Mouse (Mus musculus): ENCODE measurements around the gene Cnih4. TPM values are rescaled to one million over a fixed set of nuclear protein-coding genes. Genes with fewer than 3 reads are reported as not detected.

Gene Cnih4
- 77.6 and 78.5 TPM in 2 replicates for polyA plus RNA-seq (2015; fragmentation: Nextera tagmentation; extraction: Ambion mirVana)

DNA sequence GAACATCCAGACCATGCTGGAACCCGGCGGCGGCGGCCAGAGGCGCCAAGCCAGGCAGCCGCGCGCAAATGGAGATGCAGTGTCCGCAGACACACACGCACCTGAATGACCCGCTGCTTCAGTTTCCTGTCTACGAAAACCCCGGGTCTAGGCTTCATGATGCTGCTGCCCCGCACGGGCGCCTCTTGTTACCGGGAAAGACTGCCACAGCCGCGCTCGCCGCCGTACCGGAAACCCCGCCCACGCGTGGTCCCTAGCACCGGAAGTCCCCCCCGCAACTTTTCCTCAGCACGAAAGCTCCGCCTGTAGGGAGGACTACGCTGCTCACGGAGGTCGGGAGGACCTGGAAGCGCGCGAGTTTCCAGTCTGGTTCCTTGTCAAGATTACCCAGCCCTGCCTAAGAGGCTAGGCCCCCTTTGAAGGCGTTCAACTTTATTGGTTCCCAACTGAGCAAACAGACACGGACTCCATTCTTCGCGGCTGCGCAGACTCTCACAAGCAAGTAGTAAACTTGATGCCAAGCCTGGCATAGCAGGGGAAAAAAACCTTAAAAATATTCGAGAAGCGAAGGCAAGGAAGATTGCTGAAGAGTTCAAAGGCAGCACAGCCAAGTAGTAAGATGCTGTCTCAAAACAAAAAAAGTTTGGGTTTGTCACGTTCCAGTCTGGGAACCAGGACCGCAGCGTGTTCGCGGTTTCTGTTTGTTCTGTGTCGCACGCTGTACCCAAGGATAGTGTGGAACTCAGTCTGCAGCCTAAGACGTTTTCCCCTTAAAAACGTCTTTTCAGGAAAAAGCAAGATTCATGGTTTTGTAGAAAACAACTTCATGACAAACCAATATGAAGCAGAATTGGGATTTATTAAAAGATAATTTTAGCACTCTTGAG, at the start of gene Cnih4, which contains the start of gene Nvl:
TSS of gene Cnih4 (plus strand) at position 744 of the 887 bp plus-strand sequence.
TSS of gene Nvl (minus strand) at position 255 of the 887 bp plus-strand sequence.
- H3K27me3 ChIP-seq = no peaks in the 10 kb centered on the region
- peak; percentile 100 for ATAC-seq
- H3K9ac ChIP-seq (replicated peaks) = peak within 1 kb of the TSS; percentile 72
- peak within 1 kb of the TSS; percentile 79 for H3K4me2 ChIP-seq (replicated peaks)
- H3K27ac ChIP-seq = peak within 1 kb of the TSS; percentile 71
- H3K36me3 ChIP-seq = peaks cover 18% of the 10 kb centered on the region
- peaks cover 30% of the 10 kb centered on the region for H3K4me1 ChIP-seq (replicated peaks)
- H3K9me3 ChIP-seq = no peaks in the 10 kb centered on the region
- WGBS = under 1% methylated on average over 52 of the region's 52 CpGs
- peak within 1 kb of the TSS; percentile 79 for H3K4me3 ChIP-seq (replicated peaks)

DNA sequence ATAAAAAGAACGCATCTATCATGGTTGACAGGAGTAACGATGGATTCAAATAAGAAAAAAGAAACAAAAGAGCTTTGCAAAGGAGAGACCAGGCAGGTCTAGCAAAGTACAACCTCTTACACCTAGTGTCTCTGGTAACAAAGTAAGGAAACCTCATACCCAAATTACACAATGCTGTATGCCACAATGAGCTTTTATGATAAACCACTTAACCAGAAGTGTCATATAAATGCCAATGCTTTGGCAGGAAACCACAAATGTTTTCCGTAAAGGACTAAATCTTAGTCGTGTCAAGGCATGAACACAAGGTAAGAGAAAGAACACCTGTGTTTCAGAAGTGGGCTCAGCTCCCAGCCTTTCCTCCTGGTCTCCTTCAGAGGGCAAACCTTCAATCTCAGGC, 27.4 kb upstream of the Cnih4 start:
- H3K4me3 ChIP-seq (replicated peaks) = no peak overlapping the region
- H3K27me3 ChIP-seq = no peaks in the 10 kb centered on the region
- no peak for ATAC-seq
- 95% methylated on average over 4 of the region's 4 CpGs for WGBS
- no peak overlapping the region for H3K4me2 ChIP-seq (replicated peaks)
- H3K4me1 ChIP-seq (replicated peaks) = no peaks in the 10 kb centered on the region
- H3K36me3 ChIP-seq = peaks cover 71% of the 10 kb centered on the region
- no peak overlapping the region for H3K9ac ChIP-seq (replicated peaks)
- no peak overlapping the region for H3K27ac ChIP-seq
- no peaks in the 10 kb centered on the region for H3K9me3 ChIP-seq

DNA sequence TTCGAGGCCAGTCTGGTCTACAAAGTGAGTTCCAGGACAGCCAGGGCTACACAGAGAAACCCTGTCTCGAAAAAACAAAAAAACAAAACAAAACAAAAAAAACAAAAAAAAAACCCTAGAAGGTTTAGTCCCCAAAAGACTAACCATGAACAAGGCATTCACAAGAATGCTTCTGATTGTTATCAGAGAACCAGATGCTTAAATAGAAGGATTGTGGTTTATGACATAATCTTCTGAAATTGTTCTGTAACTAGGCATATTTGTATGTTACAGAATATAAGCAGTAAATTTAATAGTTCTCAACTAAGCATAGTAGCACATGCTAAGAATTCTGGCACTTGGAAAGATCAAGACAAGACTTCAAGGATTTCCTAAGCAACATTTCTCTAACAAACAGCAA, 20.3 kb upstream of the Cnih4 start:
- H3K27ac ChIP-seq = no peak overlapping the region
- 94% methylated on average over 2 of the region's 2 CpGs for WGBS
- no peaks in the 10 kb centered on the region for H3K4me1 ChIP-seq (replicated peaks)
- no peaks in the 10 kb centered on the region for H3K9me3 ChIP-seq
- H3K36me3 ChIP-seq = peaks cover 80% of the 10 kb centered on the region
- no peak overlapping the region for H3K9ac ChIP-seq (replicated peaks)
- ATAC-seq = no peak
- no peak overlapping the region for H3K4me2 ChIP-seq (replicated peaks)
- no peaks in the 10 kb centered on the region for H3K27me3 ChIP-seq
- no peak overlapping the region for H3K4me3 ChIP-seq (replicated peaks)

DNA sequence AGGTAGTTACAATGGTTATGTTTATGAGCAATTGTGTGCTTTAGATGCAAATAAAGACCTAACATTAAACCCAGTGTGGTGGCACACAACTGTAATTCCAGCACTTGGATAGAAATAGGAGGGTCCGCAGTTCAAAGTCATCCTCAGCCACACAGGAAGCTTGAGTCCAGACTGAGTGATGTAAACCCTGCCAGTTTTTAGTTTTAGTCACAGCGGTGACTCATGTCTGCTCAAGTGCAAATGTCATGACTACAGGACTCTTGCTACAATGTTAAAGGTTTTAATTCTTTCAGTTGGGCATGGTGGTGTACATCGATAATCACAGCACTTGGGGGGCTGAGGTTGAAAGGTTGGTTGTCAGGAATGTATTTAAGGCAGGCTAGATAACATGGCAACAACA, 18.6 kb upstream of the Cnih4 start:
- H3K9ac ChIP-seq (replicated peaks) = no peak overlapping the region
- no peak overlapping the region for H3K27ac ChIP-seq
- ATAC-seq = no peak
- WGBS = 95% methylated on average over 3 of the region's 3 CpGs
- H3K36me3 ChIP-seq = peaks cover 82% of the 10 kb centered on the region
- H3K27me3 ChIP-seq = no peaks in the 10 kb centered on the region
- no peaks in the 10 kb centered on the region for H3K4me1 ChIP-seq (replicated peaks)
- H3K4me3 ChIP-seq (replicated peaks) = no peak overlapping the region
- no peak overlapping the region for H3K4me2 ChIP-seq (replicated peaks)
- H3K9me3 ChIP-seq = no peaks in the 10 kb centered on the region

DNA sequence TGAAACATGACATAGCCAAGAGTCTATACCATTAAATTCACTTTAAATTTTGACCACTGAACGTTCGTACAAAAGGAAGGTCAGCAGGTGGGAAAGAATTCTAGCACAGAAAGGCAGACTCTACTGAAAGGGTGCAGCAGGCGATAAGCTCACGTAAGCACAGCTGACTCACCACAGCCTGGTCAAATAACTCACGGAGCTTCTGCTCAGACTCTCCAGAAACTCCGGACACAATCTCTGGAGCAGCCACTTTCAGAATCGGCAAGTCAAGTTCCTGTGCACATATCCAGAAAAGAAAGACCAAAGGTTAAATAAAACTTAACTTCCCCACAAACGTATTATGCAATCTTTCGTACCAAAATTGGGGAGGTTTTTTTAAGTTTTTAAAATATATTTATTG, 17.7 kb upstream of the Cnih4 start:
- peaks cover 79% of the 10 kb centered on the region for H3K36me3 ChIP-seq
- no peaks in the 10 kb centered on the region for H3K27me3 ChIP-seq
- no peaks in the 10 kb centered on the region for H3K4me1 ChIP-seq (replicated peaks)
- H3K4me3 ChIP-seq (replicated peaks) = no peak overlapping the region
- H3K4me2 ChIP-seq (replicated peaks) = no peak overlapping the region
- WGBS = 94% methylated on average over 9 of the region's 9 CpGs
- no peak overlapping the region for H3K9ac ChIP-seq (replicated peaks)
- no peak for ATAC-seq
- no peak overlapping the region for H3K27ac ChIP-seq
- no peaks in the 10 kb centered on the region for H3K9me3 ChIP-seq

DNA sequence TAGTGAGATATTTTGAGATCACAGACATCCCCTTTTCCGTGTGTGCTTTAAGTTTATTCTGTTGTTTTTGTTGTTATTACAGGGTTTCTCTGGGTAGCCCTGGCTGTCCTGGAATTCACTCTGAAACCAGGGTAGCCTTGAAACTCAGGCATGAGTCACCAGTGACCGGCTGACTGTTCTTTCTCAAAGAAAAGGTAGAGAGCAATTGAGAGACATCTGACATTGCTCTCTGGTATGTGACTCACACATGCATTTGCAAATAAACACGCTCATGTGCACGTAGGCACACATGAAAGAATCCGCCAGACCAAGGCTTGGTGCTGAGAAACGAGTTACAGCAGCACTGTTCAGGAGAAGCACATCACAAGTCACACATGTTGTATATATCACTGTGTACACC, 12.6 kb upstream of the Cnih4 start:
- Histone ChIP-seq H3K27me3 (no peaks in the 10 kb centered on the region), H3K27ac (no peak overlapping the region), H3K4me3 (replicated peaks) (no peak overlapping the region), H3K9ac (replicated peaks) (no peak overlapping the region), H3K36me3 (peaks cover 77% of the 10 kb centered on the region), H3K9me3 (no peaks in the 10 kb centered on the region), H3K4me2 (replicated peaks) (no peak overlapping the region), H3K4me1 (replicated peaks) (no peaks in the 10 kb centered on the region)
- no peak for ATAC-seq
- WGBS = 97% methylated on average over 6 of the region's 6 CpGs

DNA sequence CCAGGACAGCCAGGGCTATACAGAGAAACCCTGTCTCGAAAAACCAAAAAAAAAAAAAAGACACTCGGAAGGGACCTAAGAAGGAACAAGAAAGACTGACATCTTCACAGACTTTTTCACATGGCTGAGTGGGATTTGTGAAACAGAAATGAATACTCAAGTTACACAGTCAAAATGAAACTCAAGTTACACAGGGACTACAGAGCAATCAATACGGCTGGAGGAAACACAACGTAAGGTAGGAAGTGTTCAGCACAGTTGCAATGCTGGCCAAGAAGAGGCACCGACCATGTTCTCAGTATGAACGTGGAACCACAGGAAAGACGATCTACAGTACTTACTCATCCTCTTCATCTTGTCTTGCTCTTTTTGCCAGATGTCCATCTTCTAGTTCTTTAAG, 5.8 kb upstream of the Cnih4 start:
- WGBS = 95% methylated on average over 7 of the region's 7 CpGs

DNA sequence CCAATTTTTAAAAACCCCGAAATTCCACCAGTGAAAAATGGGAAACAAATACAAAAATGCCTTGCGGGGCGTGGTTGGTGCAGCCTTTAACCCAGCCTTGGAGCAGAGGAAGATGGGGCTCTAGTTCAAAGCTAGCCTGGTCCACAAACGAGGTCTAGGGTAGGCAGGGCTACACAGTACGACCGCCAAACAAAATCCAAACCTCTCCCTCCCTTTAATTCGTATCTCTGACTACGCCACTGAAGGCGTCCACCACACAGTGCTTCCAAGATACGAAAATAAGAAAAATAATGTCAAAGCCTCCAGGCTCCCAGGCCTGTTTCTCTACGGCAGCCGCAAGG, 914 bp upstream of the Cnih4 start:
- Histone ChIP-seq H3K27me3 (no peaks in the 10 kb centered on the region), H3K9ac (replicated peaks) (peak overlapping the region; percentile 72), H3K9me3 (no peaks in the 10 kb centered on the region), H3K36me3 (peaks cover 22% of the 10 kb centered on the region), H3K4me3 (replicated peaks) (peak overlapping the region; percentile 79), H3K4me1 (replicated peaks) (peaks cover 30% of the 10 kb centered on the region), H3K4me2 (replicated peaks) (peak overlapping the region; percentile 79), H3K27ac (peak overlapping the region; percentile 71)
- peak; percentile 62; the same call in 1 of the 2 replicates for ATAC-seq
- under 1% methylated on average over 12 of the region's 12 CpGs for WGBS

More for the DNA sequence above, 5.8 kb upstream of the Cnih4 start:
- Histone ChIP-seq H3K9ac (replicated peaks) (no peak overlapping the region), H3K36me3 (peaks cover 56% of the 10 kb centered on the region), H3K4me2 (replicated peaks) (no peak overlapping the region), H3K27me3 (no peaks in the 10 kb centered on the region), H3K4me3 (replicated peaks) (no peak overlapping the region), H3K27ac (no peak overlapping the region), H3K4me1 (replicated peaks) (peaks cover 12% of the 10 kb centered on the region), H3K9me3 (no peaks in the 10 kb centered on the region)
- no peak for ATAC-seq

DNA sequence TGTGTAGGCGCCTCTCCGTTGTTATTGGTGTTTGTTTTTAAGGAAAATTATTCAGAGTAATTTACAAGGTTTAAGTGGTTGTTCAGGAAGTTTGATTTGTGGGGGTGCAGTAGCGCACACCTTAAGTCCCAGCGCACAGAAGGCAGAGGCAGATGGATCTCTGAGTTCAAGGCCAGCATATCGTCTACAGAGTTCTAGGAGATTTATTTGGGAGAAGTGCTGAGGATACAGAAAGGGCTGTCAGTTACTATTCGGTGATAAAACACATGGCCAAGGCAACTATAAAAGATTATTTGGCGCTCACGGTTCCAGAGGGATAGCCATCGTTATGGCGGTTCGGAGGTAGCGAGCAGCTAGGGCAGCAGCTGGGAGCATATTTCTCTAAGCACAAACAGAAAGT, 473 bp downstream of the Cnih4 start:
- Histone ChIP-seq H3K36me3 (peaks cover 11% of the 10 kb centered on the region), H3K4me3 (replicated peaks) (peak overlapping the region; percentile 79), H3K27me3 (no peaks in the 10 kb centered on the region), H3K9me3 (no peaks in the 10 kb centered on the region), H3K4me1 (replicated peaks) (peaks cover 30% of the 10 kb centered on the region), H3K4me2 (replicated peaks) (peak overlapping the region; percentile 55), H3K27ac (0 out of 2 replicates have a peak overlapping the region, but pooled peaks have one; percentile 71), H3K9ac (replicated peaks) (peak overlapping the region; percentile 72)
- no peak for ATAC-seq
- WGBS = 12% methylated on average over 12 of the region's 12 CpGs

DNA sequence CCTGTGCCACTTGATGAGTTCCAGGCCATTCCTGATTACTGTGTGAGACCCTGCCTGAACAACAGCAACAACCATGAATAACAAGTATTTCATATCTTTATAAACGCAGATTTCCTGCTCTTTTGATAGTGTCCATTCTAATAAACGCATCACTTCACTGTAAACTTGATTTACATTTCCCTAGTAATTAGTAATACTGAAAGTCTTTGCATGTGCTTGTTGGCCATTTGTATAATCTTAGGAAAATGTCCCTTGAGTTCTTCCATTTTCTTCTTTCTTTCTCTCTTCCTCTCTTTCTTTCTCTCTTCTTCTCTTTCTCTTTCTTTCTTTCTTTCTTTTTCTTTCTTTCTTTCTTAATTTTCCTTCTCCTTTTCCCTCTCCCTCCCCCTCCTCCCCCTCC, 1.7 kb downstream of the Cnih4 start:
- Histone ChIP-seq H3K4me1 (replicated peaks) (peaks cover 34% of the 10 kb centered on the region), H3K27ac (no peak overlapping the region), H3K4me2 (replicated peaks) (no peak overlapping the region), H3K36me3 (no peaks in the 10 kb centered on the region), H3K4me3 (replicated peaks) (no peak overlapping the region), H3K27me3 (no peaks in the 10 kb centered on the region), H3K9ac (replicated peaks) (no peak overlapping the region), H3K9me3 (no peaks in the 10 kb centered on the region)
- ATAC-seq = no peak
- 90% methylated on average over 2 of the region's 2 CpGs for WGBS

DNA sequence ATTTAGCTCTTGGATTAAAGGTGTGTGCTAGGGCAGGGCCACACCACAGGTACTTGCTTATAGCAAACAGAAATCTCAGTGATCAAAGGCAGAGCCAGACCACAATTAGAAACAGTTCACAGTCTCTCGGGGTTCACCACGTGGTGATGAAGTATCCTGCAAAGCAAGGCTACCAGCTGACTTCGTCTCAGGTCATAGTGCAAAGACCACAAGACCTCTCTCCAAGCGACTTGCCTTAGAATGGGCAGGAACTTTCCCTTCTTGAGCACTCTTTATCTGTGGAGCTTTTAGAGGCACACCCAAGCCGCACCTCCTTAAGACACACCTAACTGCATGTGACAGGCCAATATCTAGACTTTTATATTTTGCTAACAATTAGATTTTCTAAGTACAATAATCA, 4.0 kb downstream of the Cnih4 start:
- no peaks in the 10 kb centered on the region for H3K36me3 ChIP-seq
- no peaks in the 10 kb centered on the region for H3K9me3 ChIP-seq
- no peak overlapping the region for H3K4me2 ChIP-seq (replicated peaks)
- no peak for ATAC-seq
- WGBS = 81% methylated on average over 5 of the region's 5 CpGs
- peak overlapping the region; percentile 14; the same call in 1 of the 2 replicates for H3K9ac ChIP-seq (replicated peaks)
- H3K27me3 ChIP-seq = no peaks in the 10 kb centered on the region
- H3K27ac ChIP-seq = no peak overlapping the region
- peaks cover 40% of the 10 kb centered on the region for H3K4me1 ChIP-seq (replicated peaks)
- no peak overlapping the region for H3K4me3 ChIP-seq (replicated peaks)

DNA sequence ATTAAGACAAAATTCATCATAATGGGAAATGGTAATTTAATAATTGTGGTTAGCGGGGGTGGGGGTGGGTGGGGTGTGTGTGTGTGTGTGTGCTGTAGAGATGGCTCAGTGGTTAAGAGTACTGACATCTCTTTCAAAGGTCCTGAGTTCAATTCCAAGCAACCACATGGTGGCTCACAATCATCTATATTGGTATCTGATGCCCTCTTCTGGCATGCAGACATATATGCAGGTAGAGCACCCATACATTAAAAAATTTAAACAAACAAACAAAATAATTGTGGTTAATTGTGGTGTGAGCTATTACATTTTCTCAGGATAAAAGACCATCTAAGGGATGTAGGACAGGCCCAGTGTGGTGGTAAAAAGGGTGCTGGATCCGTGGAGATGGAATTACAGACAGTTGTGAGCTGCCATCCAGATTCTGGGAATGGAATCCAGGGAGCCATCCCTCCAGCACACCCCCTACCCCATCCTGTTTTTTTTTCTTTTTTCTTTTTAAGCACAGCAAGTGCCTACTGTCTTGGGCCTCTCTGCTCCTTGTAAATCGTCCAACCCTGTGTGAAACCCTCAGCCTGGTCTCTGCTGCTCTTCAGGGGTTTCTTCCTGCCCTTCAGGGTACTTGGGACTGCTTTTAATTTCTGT, 5.0 kb downstream of the Cnih4 start:
- no peak for ATAC-seq
- H3K27ac ChIP-seq = no peak overlapping the region
- 84% methylated on average over 3 of the region's 3 CpGs for WGBS
- no peaks in the 10 kb centered on the region for H3K9me3 ChIP-seq
- H3K4me1 ChIP-seq (replicated peaks) = peaks cover 45% of the 10 kb centered on the region
- no peak overlapping the region for H3K4me2 ChIP-seq (replicated peaks)
- no peak overlapping the region for H3K9ac ChIP-seq (replicated peaks)
- no peaks in the 10 kb centered on the region for H3K27me3 ChIP-seq
- no peak overlapping the region for H3K4me3 ChIP-seq (replicated peaks)
- peaks cover 7% of the 10 kb centered on the region for H3K36me3 ChIP-seq
